Mouse (Mus musculus): ENCODE data around the gene Tm7sf2.

DNA sequence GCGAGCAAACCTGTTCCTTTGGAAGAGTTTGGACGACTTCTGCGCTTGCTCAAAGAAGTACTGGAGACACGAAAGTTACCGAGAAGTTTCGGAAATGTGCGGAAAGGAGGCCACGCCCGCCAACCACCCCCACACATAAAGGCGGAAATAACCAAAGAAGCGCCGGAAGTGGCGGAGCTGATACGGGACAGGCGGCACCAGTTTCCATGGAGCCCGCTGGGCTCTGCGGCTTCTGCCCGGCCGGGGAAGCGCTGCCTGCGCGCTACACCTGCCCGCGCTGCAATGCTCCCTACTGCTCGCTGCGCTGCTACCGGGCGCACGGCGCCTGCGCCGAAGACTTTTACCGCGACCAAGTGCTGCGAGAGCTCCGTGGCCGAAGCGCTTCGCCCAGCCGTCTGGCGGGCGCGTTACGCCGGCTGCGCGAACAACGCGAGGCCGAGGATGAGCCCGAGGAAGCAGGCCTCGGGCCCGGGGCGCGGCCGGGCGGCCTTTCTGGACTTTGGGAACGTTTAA is 7.1 kb downstream of the Tm7sf2 start, which contains the start of gene Znhit2:
- TF ChIP-seq TAL1 (IDR thresholded peaks at IDR 0.05; ENCODE audit: low read length) (no peak), CTCF (IDR thresholded peaks at IDR 0.05 in 2 of 3, conservative IDR thresholded peaks at IDR 0.05 in 1 of 3; ENCODE audit: control insufficient read depth in 1 of 3, insufficient read depth in 1 of 3, low read depth in 2 of 3, low read length in 3 of 3, poor library complexity in 1 of 3, severe bottlenecking in 1 of 3) (no peak), GABPA (IDR thresholded peaks at IDR 0.05; ENCODE audit: low read depth, low read length) (no peak), NELFE (IDR thresholded peaks at IDR 0.05; ENCODE audit: low read depth, low read length) (peak; percentile 83)

All from MEL (cell line).